Mouse (Mus musculus) layer of hippocampus, postnatal 25 days (tissue): ENCODE measurements around the gene Prkd2. TPM values are rescaled to one million over a fixed set of nuclear protein-coding genes. Genes with fewer than 3 reads are reported as not detected.
A peak's percentile ranks its signal among the peaks of the same experiment; 100 is the strongest.

ENCODE experiments used
- DNase-seq, 2 experiments: peaks; one replicate each; pipeline ENCODE4 v3.0.0; 2022; ENCODE audit warnings: mixed read lengths in 2 of 2, low spot score in 1 of 2; ENCODE audit errors: extremely low spot score in 1 of 2
- total RNA-seq, 2 experiments: library from RNA; stranded (reverse); gene quantifications; 2 replicates each; pipeline ENCODE4 v1.2.3; 2021

The Prkd2 gene
- total RNA-seq, 2 experiments from 2014 or later = 5.2 to 6.9 TPM

GRCm38 (mm10) chr7:16891641-16892351 is 49.1 kb downstream of the Prkd2 start, which contains the start of gene Gng8:
Gene Gng8 (plus strand): TSS chr7:16891786.
- DNase-seq = peak; percentile 44 to 92

GRCm38 (mm10) chr7:16892352-16892730 is 49.6 kb downstream of the Prkd2 start:
- no peak for DNase-seq

- DNase-seq = no peak
Measured at GRCm38 (mm10) chr7:16893612-16894011, 50.9 kb downstream of the Prkd2 start.

- DNase-seq = no peak
Measured at GRCm38 (mm10) chr7:16894279-16894678, 51.6 kb downstream of the Prkd2 start.

GRCm38 (mm10) chr7:16895000-16895399 is 52.3 kb downstream of the Prkd2 start:
- peak; percentile 47 to 68 for DNase-seq

- DNase-seq = no peak
Measured at GRCm38 (mm10) chr7:16895511-16895910, 52.8 kb downstream of the Prkd2 start.

GRCm38 (mm10) chr7:16900526-16900925 is 57.8 kb downstream of the Prkd2 start:
- DNase-seq = no peak

GRCm38 (mm10) chr7:16903439-16903955 is 60.8 kb downstream of the Prkd2 start:
- no peak for DNase-seq

- no peak for DNase-seq
Measured at GRCm38 (mm10) chr7:16904120-16904675, 61.5 kb downstream of the Prkd2 start.

GRCm38 (mm10) chr7:16905491-16906021 is 62.9 kb downstream of the Prkd2 start:
- DNase-seq = no peak

- DNase-seq = no peak
Measured at GRCm38 (mm10) chr7:16906281-16906680, 63.6 kb downstream of the Prkd2 start, which contains the start of gene Ptgir. Gene Ptgir (plus strand): TSS chr7:16906490.

GRCm38 (mm10) chr7:16906889-16907559 is 64.3 kb downstream of the Prkd2 start:
- no peak for DNase-seq

GRCm38 (mm10) chr7:16907842-16908241 is 65.1 kb downstream of the Prkd2 start:
- DNase-seq = no peak

GRCm38 (mm10) chr7:16908367-16908766 is 65.7 kb downstream of the Prkd2 start:
- no peak for DNase-seq

- DNase-seq = no peak
Measured at GRCm38 (mm10) chr7:16908859-16909258, 66.2 kb downstream of the Prkd2 start.

- DNase-seq = no peak
Measured at GRCm38 (mm10) chr7:16909909-16910308, 67.2 kb downstream of the Prkd2 start.

- no peak for DNase-seq
Measured at GRCm38 (mm10) chr7:16911904-16912303, 69.2 kb downstream of the Prkd2 start.

- no peak for DNase-seq
Measured at GRCm38 (mm10) chr7:16912360-16912759, 69.7 kb downstream of the Prkd2 start.

GRCm38 (mm10) chr7:16913806-16914452 is 71.2 kb downstream of the Prkd2 start:
- DNase-seq = peak; percentile 65 to 78
